Mouse (Mus musculus): ENCODE results near the gene Kdm2b.

Gene Kdm2b

GRCm38 (mm10) chr5:122971438-122971837 is 18.2 kb downstream of the Kdm2b start:
- no peak for DNase-seq

DNA sequence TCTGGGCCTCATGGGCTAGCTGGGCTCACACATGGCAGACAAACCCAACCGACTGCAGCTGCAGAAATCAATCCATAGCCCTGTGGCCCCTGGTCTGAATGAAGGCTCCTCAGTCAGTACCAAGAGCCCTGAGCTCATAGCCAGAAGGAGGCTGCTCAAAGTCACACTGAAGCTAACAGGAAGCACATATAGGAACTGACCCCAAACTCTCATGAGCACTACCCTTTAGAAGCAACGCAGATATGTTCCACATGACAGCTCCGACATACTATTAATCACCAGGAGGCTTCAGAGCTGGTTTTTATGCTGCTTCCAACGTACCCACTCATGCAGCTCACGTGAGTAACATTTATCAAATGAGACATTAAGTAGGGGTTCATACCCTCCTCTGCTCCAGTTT is 19.6 kb downstream of the Kdm2b start:
- DNase-seq, result no peak

GRCm38 (mm10) chr5:122968322-122968721 is 21.3 kb downstream of the Kdm2b start:
- peak; percentile 92 for DNase-seq

DNA sequence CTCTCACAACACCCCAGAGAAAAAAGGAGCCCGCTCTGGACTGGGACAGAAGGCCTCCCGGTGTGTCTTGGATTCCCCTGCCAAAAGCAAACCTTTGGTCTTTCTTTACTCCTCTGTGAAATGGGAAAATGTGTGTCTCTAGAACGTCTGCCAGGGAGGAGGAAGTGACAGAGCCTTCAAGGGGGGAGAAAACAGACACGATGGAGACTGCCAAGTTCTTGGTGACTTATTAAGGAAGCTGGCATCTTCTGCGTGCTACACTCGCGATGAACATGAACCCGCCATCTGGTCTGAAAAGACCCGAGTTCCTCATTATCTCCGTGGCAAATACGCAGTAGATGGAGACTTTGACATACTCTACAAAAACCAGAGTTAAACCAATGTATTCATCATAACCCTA is 24.2 kb downstream of the Kdm2b start:
- no peak for DNase-seq

- no peak for DNase-seq
Measured at GRCm38 (mm10) chr5:122964853-122965252, 24.8 kb downstream of the Kdm2b start.

DNA sequence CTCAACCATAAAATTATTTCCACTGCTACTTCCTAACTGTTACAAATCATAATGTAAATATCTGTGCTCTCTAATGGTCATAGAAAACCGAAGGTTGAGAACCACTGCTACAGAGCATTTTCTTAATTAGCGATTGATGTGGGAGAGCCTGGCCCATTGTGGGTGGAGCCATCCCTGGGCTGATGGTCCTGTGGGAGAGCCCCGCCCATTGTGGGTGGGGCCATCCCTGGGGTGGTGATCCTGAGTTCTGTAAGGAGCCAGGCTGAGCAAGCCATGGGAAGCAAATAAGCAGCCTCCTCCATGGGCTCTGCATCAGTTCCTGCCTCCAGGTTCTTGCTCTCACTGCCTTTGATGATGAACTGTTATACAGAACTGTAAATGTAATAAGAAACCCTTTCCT is 27.7 kb downstream of the Kdm2b start:
- no peak for DNase-seq

GRCm38 (mm10) chr5:122959391-122959790 is 30.2 kb downstream of the Kdm2b start:
- DNase-seq, result no peak

GRCm38 (mm10) chr5:122956059-122956458 is 33.6 kb downstream of the Kdm2b start:
- no peak for DNase-seq

- DNase-seq, result peak; percentile 70
Measured at GRCm38 (mm10) chr5:122951913-122952641, 37.5 kb downstream of the Kdm2b start.

DNA sequence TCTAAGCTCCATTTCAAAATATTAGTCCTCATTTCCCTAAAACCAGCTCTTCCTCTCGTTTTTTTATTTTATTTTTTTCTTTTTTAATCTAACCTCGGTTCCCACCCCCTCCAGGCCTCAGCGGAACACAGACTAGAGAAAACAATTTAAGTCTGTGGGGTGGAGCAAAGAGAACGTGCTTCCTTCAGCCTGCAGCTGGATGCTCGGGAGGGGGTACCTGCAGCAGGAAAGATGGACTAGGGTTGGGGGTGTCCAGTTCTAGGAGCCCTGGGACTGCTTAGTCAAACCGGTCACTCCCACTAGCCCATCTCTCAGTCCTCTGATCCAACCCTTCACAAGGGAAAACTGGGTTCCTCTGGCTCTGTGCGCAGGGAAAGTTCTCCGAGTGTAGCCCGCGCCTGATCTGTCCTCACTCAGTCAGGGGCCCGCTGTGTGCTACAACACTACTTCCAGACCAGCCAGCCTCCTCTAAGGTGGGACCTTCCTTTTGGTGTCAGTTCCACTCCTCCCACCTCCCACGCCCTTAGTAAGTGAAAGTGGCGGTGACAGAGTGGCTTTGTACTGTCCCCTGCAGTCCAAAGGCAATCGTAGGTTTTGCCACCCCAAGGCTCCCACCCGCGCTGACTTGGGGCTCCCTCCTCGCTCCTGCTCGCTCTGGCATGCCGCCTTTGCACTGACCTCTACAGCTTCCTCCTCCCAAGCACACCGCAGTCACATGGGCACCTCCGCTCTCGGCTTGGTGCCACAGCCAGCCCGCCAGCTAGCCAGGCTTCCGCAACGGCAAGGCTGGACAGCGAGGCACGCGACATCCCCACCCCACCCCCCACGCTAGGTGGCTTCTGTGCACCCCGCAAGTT is 38.3 kb downstream of the Kdm2b start:
- DNase-seq, result peak; percentile 55

GRCm38 (mm10) chr5:122950329-122950953 is 39.2 kb downstream of the Kdm2b start:
- DNase-seq, result peak; percentile 47

- DNase-seq, result peak; percentile 54
Measured at GRCm38 (mm10) chr5:122949101-122949500, 40.5 kb downstream of the Kdm2b start.

GRCm38 (mm10) chr5:122947534-122947933 is 42.1 kb downstream of the Kdm2b start:
- no peak for DNase-seq

DNA sequence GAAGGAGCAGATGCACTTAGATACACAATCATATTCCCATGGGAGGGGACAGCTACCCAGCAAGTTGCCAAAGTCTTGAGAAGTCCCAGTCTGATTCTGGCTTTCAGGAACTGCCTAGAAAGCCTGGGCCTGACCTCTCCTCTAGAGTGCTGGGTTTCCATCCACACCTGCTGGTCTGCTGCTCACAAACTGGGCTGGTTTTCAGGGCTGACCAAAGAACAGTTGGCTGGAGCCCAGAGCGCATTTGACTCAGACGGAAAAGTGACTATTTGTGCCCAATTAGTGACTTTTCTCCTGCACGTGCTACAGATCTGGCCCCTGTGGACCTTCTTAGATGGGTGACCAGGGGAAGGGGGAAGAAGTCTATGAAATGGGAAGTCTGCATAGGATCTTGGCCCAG is 50.9 kb downstream of the Kdm2b start:
- no peak for DNase-seq

- no peak for DNase-seq
Measured at GRCm38 (mm10) chr5:122937958-122938540, 51.6 kb downstream of the Kdm2b start.

DNA sequence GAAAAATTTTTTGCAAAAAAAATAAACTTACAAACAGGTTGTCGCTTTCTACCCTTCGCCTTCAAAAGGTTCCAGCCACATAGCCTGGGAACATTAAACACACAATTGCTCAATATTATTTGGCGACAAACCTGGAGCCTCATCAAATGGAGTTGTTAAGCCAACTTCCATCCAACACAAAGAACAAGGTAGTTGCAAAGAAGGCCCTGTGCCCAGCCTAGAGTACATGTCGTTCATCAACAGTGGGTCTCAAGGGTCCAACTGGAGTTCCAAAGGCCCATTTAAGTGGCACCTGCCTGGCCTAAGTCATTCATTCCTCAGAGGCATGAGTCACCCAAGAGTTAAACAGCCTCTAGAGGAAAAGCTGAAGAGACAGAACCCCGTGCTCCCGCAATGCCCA is 52.6 kb downstream of the Kdm2b start:
- DNase-seq, result no peak

DNA sequence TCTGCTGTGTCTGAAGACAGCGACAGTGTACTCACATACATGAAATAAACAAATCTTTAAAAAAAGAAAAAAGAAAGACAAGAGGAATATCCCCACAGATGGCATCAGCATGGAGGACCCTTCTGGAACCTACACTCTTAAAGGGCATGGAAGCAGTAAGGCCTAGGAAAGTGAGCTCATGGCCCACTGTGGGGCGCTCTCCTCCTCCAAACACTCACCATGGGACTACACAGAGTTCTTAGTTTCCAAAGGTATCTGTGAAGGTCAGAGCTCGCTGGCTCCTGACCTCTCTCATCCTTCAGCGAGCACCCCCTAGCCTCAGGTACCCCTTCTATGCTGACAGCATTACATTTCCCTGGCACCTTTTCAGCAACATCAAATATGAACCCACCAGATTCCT is 53.8 kb downstream of the Kdm2b start:
- no peak for DNase-seq

GRCm38 (mm10) chr5:122930991-122931390 is 58.6 kb downstream of the Kdm2b start:
- no peak for DNase-seq

DNA sequence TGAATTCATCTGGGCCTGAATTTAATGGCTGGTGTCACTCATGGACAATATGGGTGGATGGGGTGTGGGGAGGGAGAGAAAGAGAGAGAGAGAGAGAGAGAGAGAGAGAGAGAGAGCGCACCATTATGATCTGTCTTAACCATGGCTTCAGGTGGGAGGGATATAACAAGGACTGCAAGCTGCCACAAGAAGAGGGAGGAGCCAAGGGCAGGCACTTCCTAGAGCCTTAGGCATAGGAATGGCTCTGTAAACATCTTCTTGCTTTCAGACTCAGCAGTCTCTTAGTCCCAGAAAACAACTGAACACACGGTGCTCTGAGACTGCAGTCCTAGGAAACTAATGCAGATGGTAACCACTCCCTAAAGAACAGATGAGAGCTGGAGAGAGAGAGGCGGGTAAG is 61.3 kb downstream of the Kdm2b start:
- DNase-seq, result no peak

DNA sequence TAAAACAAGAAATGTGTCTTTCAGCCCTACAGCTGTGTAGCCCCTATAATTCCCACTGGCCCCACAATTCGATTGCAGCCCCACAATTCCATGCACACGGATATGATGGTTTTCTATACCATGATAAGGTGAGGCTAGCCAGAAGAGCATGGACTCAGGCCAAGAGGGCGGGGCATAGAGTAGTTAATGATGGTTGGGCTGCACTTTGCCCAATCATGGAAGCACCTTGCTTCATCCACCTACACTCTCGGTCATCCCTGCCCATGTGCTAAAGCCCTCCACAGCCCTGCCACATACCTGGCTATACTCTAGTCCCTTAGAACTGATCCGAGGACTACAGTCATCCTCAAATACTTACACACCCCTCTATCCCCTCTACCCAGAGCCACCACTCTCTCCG is 61.9 kb downstream of the Kdm2b start:
- DNase-seq, result no peak

- no peak for DNase-seq
Measured at GRCm38 (mm10) chr5:122927092-122927491, 62.5 kb downstream of the Kdm2b start.

DNA sequence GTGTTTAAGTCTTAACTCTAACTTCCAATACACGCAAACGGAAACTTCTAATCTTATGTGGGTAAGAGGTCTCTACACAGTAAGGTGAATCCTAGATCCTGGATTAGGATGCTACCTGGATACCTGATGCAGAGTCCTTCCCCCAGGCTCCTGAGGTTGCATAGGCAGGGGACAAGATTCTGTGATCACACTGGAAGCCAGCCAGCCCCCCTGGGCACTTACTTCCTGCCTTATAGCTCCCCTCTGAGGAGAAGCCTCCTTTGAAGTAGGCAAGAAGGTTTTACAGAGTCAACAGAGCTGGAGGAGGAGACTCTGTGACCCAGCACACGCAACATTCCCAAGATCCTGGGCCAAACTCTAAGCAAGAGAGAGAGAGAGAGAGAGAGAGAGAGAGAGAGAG is 63.3 kb downstream of the Kdm2b start:
- peak; percentile 73 for DNase-seq

- DNase-seq, result peak; percentile 76
Measured at GRCm38 (mm10) chr5:122925534-122925958, 64.1 kb downstream of the Kdm2b start.

All from thymus, postnatal 14 days (tissue).